Mouse (Mus musculus) kidney, postnatal 0 days (tissue): ENCODE data around the gene Gm29735. TPM values are rescaled to one million over a fixed set of nuclear protein-coding genes. Genes with fewer than 3 reads are reported as not detected.
"Not testable (repeated sequence)": the region's sequence is repeated elsewhere in the genome, so short reads cannot be mapped to it uniquely, and the experiment has no call there.

Experiments
- ATAC-seq: fragments of 200-750 bp; cut with Nextera tagmentation; replicated peaks from 2 replicates; pipeline ENCODE4 v1.8.0; 2017; ENCODE audit warnings: low read depth, moderate number of reproducible peaks, moderate TSS enrichment, moderate library complexity; ENCODE audit not compliant: low FRiP score
- DNase-seq: peaks from one replicate; pipeline ENCODE4 v3.0.0-alpha.2; 2016; ENCODE audit warnings: low spot score
- H3K27ac ChIP-seq: fragments of 300-500 bp; sonication (generic); 2 replicates; pipeline ENCODE4 v1.5.1; 2014; ENCODE audit warnings: mild to moderate bottlenecking
- H3K27me3 ChIP-seq: fragments of 300-500 bp; sonication (generic); 2 replicates; pipeline ENCODE4 v1.6.1; 2014; ENCODE audit warnings: low read length, mixed read lengths; ENCODE audit not compliant: insufficient read depth
- H3K36me3 ChIP-seq: fragments of 300-500 bp; sonication (generic); 2 replicates; pipeline ENCODE4 v1.6.1; 2014; ENCODE audit warnings: low read length, mixed read lengths; ENCODE audit not compliant: insufficient read depth
- H3K4me1 ChIP-seq: fragments of 300-500 bp; sonication (generic); replicated peaks from 2 replicates; pipeline ENCODE4 v1.6.1; 2014; ENCODE audit warnings: antibody characterized with exemption, low read length, mixed read lengths; ENCODE audit not compliant: insufficient read depth
- H3K4me2 ChIP-seq: fragments of 300-500 bp; sonication (generic); 2 replicates; pipeline ENCODE4 v1.6.1; 2014; ENCODE audit warnings: mild to moderate bottlenecking, low read length, moderate library complexity, mixed read lengths
- H3K4me3 ChIP-seq: fragments of 300-500 bp; sonication (generic); replicated peaks from 2 replicates; pipeline ENCODE4 v1.5.1; 2014; ENCODE audit warnings: low read depth, low read length
- H3K9ac ChIP-seq: fragments of 300-500 bp; sonication (generic); 2 replicates; pipeline ENCODE4 v1.6.1; 2014; ENCODE audit warnings: low read depth, low read length
- H3K9me3 ChIP-seq: fragments of 300-500 bp; sonication (generic); replicated peaks from 2 replicates; pipeline ENCODE4 v1.6.1; 2016; ENCODE audit warnings: low read length, inconsistent platforms, mixed read lengths
- CTCF ChIP-seq: IDR thresholded peaks from 2 replicates; pipeline ENCODE4 v1.5.1; 2016; ENCODE audit warnings: antibody characterized with exemption, low read depth, mild to moderate bottlenecking, moderate library complexity
- WGBS: fragments of 180-500 bp; shearing (Covaris S2); extraction: QIAGEN DNeasy Blood & Tissue Kit; methylation state at CpG from one replicate; pipeline ENCODE4 v1.1.7; 2014; 5-methylcytosine and 5-hydroxymethylcytosine counted together
- polyA plus RNA-seq: library from polyadenylated mRNA; unstranded; fragments of >200 nt; fragmentation: Nextera tagmentation; extraction: Ambion mirVana; gene quantifications from 2 replicates; pipeline ENCODE4 v1.2.1, GENCODE M21; 2015

Gene Gm29735
- polyA plus RNA-seq, 1 experiment from 2014 or later = not detected

DNA sequence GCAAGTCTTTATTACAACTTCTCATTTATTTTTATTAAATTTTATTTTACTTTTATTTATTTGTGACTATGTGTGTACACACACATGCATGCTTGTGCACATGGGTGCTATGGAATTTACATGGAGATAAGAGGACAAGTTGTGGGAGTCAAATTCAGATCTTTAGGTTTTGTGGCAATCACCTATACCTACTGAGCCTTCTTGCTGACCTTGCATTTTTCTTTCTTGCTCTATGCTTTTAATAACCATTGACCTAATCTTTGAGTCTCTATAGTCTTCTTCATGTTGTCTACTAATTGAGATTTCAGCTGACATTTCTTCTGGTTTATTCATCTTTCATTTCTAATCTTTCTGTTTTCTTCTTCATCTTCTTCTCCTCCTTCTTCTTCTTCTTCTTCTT, 8.3 kb downstream of the Gm29735 start:
- no peaks in the 10 kb centered on the region for H3K36me3 ChIP-seq
- no peak for TF ChIP-seq CTCF
- H3K9me3 ChIP-seq = no peaks in the 10 kb centered on the region
- DNase-seq (no peak), ATAC-seq (no peak)
- no peaks in the 10 kb centered on the region for H3K27me3 ChIP-seq
- no peak overlapping the region for H3K27ac ChIP-seq
- H3K9ac ChIP-seq = no peak overlapping the region
- no peak overlapping the region for H3K4me3 ChIP-seq
- H3K4me1 ChIP-seq = no peaks in the 10 kb centered on the region
- no peak overlapping the region for H3K4me2 ChIP-seq

DNA sequence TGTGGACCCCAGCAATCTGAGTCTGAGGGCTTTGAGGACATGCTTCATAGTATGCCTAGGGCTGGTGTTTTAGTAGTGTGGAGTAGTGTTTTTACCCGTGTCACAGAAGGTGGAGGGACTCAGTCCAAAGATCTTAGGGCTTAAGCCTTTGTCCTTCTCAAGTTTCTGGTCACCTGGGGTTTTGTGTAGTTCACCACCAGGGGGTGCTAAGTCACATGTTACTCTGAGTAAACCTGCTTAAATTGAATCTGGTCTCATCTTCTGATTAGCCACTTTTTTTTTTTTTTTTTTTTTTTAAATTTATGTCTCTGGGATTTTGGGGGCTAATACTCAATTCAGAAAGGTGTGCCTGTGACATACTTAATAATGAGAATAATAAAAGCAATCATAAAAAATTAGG, 10.9 kb downstream of the Gm29735 start:
- H3K4me2 ChIP-seq = no peak overlapping the region
- H3K27ac ChIP-seq = no peak overlapping the region
- H3K4me3 ChIP-seq = no peak overlapping the region
- H3K27me3 ChIP-seq = no peaks in the 10 kb centered on the region
- 0% methylated on average over 1 of the region's 1 CpGs for WGBS
- H3K9ac ChIP-seq = no peak overlapping the region
- no peak for ATAC-seq
- no peaks in the 10 kb centered on the region for H3K36me3 ChIP-seq
- H3K4me1 ChIP-seq = no peaks in the 10 kb centered on the region
- TF ChIP-seq CTCF = peak; percentile 76
- DNase-seq = peak; percentile 84
- no peaks in the 10 kb centered on the region for H3K9me3 ChIP-seq

DNA sequence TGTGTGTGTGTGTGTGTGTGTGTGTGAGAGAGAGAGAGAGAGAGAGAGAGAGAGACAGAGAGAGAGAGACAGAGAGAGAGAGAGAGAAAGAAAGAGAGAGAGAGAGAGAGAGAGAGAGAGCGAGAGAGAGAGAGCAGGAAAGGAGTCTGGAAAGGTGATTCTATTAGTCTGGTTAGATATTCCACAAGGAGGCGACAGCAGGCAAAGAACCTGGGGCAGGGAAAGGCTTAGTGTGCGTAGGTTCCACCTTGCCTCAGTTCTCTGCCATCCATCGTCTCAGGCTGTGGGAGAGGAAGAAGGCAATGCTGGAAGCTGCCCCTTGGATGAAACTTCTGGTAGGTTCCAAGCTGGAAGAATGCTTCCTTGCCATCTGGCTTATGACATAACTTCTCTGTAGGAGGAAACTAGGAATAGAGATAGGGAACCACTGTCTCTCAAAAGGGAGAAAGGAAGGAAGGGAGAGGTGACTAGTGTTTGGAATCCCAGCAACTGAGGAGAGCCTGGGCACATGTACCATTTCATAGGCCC, 11.4 kb downstream of the Gm29735 start:
- no peaks in the 10 kb centered on the region for H3K9me3 ChIP-seq
- peak; percentile 40; the same call in 1 of the 2 replicates for TF ChIP-seq CTCF
- H3K4me1 ChIP-seq = no peaks in the 10 kb centered on the region
- H3K27me3 ChIP-seq = no peaks in the 10 kb centered on the region
- H3K4me2 ChIP-seq = no peak overlapping the region
- WGBS = 32% methylated on average over 4 of the region's 4 CpGs
- ATAC-seq (no peak), DNase-seq (peak; percentile 14)
- no peak overlapping the region for H3K9ac ChIP-seq
- no peak overlapping the region for H3K4me3 ChIP-seq
- no peak overlapping the region for H3K27ac ChIP-seq
- H3K36me3 ChIP-seq = no peaks in the 10 kb centered on the region

DNA sequence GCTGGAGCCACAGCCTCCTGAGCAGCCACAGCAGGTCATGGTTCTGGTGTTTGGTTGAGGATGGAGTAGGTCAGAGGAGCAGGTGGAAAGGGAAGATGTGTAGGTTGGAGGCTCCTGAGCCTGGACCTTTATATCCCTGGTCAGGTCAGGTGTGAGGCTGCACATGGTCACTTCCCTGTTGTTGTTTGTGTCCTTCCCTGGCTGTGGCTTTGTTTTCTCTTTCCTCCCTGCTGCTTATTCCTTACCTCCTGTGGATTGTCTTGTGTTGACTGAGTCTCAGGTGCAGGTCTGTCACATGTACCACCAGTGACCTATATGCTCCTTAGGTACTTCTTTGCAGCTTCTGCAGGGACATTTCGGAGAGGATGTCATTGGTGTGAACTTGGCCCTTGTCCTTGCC, 12.4 kb downstream of the Gm29735 start, which contains the start of gene Gm45337:
Gm45337 (minus strand) TSS at position 101 of the 400 bp plus-strand sequence.
- WGBS = 89% methylated on average over 1 of the region's 1 CpGs
- TF ChIP-seq CTCF = no peak
- DNase-seq = no peak
- no peak within 1 kb of the TSS for H3K27ac ChIP-seq
- no peaks in the 10 kb centered on the region for H3K36me3 ChIP-seq
- no peak for ATAC-seq
- no peaks in the 10 kb centered on the region for H3K9me3 ChIP-seq
- no peaks in the 10 kb centered on the region for H3K27me3 ChIP-seq
- no peak within 1 kb of the TSS for H3K4me3 ChIP-seq
- H3K9ac ChIP-seq = no peak within 1 kb of the TSS
- H3K4me1 ChIP-seq = no peaks in the 10 kb centered on the region
- no peak within 1 kb of the TSS for H3K4me2 ChIP-seq

DNA sequence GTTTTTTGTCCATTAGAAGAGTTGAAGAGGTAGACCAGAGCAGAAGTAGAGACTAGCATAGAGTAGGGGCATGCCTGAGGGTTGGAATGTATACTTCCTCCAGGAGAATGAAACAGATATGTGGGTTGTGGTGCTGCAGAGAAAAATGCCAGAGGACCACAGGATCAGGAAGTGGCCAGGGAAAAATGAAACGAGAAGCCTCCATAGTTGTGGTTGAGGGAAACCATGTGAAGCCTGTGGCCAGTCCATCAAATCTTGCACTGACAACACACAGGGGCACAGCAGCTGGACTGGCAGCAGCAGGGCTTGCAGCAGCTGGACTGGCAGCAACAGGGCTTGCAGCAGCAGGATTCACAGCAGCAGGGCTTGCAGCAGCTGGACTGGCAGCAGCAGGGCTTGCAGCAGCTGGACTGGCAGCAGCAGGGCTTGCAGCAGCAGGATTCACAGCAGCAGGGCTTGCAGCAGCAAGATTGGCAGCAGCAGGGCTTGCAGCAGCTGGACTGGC, 13.4 kb downstream of the Gm29735 start:
- not testable (repeated sequence) for H3K27ac ChIP-seq, H3K4me2 ChIP-seq, H3K9me3 ChIP-seq, H3K36me3 ChIP-seq, DNase-seq, H3K4me3 ChIP-seq, H3K9ac ChIP-seq, ATAC-seq, H3K27me3 ChIP-seq, H3K4me1 ChIP-seq
- WGBS = 32% methylated on average over 1 of the region's 1 CpGs

DNA sequence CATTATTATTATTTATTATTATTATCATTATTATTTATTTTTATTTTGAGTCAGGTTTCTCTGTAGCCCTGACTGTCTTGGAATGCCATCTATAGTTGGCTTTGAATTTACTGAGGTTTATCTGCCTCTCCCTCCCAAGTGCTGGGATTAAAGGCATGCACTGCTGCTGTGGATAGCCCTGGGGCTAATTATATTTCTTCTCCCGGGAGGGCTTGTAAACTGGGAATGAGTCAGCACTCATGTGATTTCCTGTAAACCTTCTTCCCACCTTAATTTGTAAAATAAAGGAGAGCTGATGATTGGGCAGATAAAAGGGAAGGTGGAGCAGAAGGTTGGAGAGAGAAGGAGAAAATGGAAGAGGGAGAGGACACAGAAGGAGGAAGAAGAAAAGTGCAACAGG, 16.2 kb downstream of the Gm29735 start:
- no peak overlapping the region for H3K9ac ChIP-seq
- H3K4me1 ChIP-seq = no peaks in the 10 kb centered on the region
- no peak for TF ChIP-seq CTCF
- no peaks in the 10 kb centered on the region for H3K36me3 ChIP-seq
- no peak overlapping the region for H3K4me2 ChIP-seq
- DNase-seq (no peak), ATAC-seq (no peak)
- WGBS = 0% methylated on average over 1 of the region's 1 CpGs
- no peak overlapping the region for H3K4me3 ChIP-seq
- H3K9me3 ChIP-seq = no peaks in the 10 kb centered on the region
- H3K27me3 ChIP-seq = no peaks in the 10 kb centered on the region
- H3K27ac ChIP-seq = no peak overlapping the region

DNA sequence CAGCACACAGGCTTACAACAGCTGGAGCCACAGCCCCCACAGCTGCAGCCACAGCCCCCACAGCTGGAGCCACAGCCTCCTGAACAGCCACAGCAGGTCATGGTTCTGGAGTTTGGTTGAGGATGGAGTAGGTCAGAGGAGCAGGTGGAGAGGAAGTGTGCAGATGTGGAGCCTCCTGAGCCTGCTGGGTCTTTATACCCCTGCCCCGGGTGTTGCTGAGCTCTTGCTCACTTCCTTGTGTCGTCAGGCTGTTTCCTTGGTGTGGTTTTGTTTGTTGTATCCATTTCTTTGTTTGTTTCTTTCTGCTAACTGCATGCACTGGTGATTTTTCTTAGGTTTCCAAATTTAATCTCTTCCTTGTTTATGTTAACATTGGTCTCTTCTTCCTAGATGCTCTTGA, 21.0 kb downstream of the Gm29735 start, which contains the start of gene Gm39115:
Gm39115 (minus strand) TSS at position 101 of the 400 bp plus-strand sequence.
- WGBS = 30% methylated on average over 2 of the region's 2 CpGs
- not testable (repeated sequence) for H3K4me3 ChIP-seq, H3K9me3 ChIP-seq, H3K4me2 ChIP-seq, ATAC-seq, H3K27ac ChIP-seq, H3K9ac ChIP-seq, DNase-seq, H3K36me3 ChIP-seq, H3K27me3 ChIP-seq, H3K4me1 ChIP-seq
